Mouse (Mus musculus) kidney, adult 2 months (tissue): ENCODE data around the gene Trpc4ap.

Experiments used
- CTCF ChIP-seq: fragments of 200-500 bp; conservative IDR thresholded peaks from 2 replicates; pipeline ENCODE4 v1.5.1; 2011; ENCODE audit warnings: low read depth, mild to moderate bottlenecking, control low read depth, low read length, moderate library complexity, mixed read lengths; ENCODE audit not compliant: insufficient read depth, insufficient read length
- POLR2A ChIP-seq: fragments of 200-500 bp; IDR thresholded peaks from one replicate; pipeline ENCODE4 v1.6.1; 2011; ENCODE audit warnings: low read depth, low read length, control low read depth

DNA sequence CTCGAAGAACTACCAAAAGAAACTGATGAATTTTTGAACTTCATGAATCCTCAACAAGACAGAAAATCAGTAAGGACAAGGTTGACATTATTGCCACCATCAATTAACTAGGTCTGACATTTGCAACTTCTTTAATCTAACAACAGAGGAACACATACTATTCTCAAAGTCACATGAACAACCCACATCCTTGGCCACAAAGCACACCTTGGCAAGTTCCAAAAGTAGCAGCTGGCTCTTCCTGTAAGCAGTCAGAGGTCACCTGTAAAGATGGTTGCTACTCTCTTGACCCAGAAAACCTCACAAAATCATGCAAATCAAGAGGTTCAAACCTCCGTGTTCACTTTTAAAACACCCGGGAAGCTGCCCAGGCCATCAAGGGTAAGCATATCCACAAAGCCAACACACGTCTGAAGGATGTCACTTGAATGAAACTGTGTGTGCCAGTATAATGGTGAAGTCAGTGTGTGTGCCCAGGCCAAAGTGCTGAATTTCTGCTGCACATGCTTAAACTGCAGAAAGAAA, 12.5 kb downstream of the Trpc4ap start:
- TF ChIP-seq POLR2A (no peak), CTCF (no peak)
